Mouse (Mus musculus) heart, embryonic 14.5 days (tissue): ENCODE measurements at regions not wholly inside any gene's neighbourhood (a gene's known extent, or its start where the extent isn't known, plus 50 kb on each side); places are given as distances from the start of the nearest gene placed in this dataset.

Source experiments
- ATAC-seq: fragments of 200-750 bp; cut with Nextera tagmentation; 2 replicates; pipeline ENCODE4 v1.8.0; 2017; ENCODE audit warnings: low read depth, moderate TSS enrichment; ENCODE audit not compliant: insufficient number of reproducible peaks, insufficient read depth, low FRiP score
- H3K27ac ChIP-seq, 2 experiments: fragments of 200-500 bp in 1 of 2; fragments of 300-500 bp in 1 of 2; sonication (generic) in 1 of 2; replicated peaks in 1 of 2; 2 replicates each; pipeline ENCODE4 v1.5.1; 2012 to 2014; ENCODE audit warnings: low read depth in 2 of 2, low read length in 2 of 2, control low read depth in 1 of 2, mild to moderate bottlenecking in 1 of 2, mixed read lengths in 1 of 2; ENCODE audit not compliant: control insufficient read depth in 1 of 2, insufficient read depth in 1 of 2
- H3K27me3 ChIP-seq: fragments of 300-500 bp; sonication (generic); 2 replicates; pipeline ENCODE4 v1.6.1; 2014; ENCODE audit warnings: mild to moderate bottlenecking, low read length, control low read depth; ENCODE audit not compliant: control insufficient read depth, insufficient read depth
- H3K36me3 ChIP-seq: fragments of 300-500 bp; sonication (generic); 2 replicates; pipeline ENCODE4 v1.6.1; 2014; ENCODE audit warnings: mild to moderate bottlenecking, control low read depth, low read length, mixed read lengths; ENCODE audit not compliant: control insufficient read depth, insufficient read depth
- H3K4me1 ChIP-seq, 2 experiments: fragments of 200-500 bp in 1 of 2; fragments of 300-500 bp in 1 of 2; sonication (generic) in 1 of 2; 2 replicates each; pipeline ENCODE4 v1.6.1; 2012 to 2014; ENCODE audit warnings: low read length in 2 of 2, control low read depth in 1 of 2, mixed read lengths in 1 of 2; ENCODE audit not compliant: control insufficient read depth in 2 of 2, insufficient read depth in 2 of 2
- H3K4me2 ChIP-seq: fragments of 300-500 bp; sonication (generic); 2 replicates; pipeline ENCODE4 v1.6.1; 2014; ENCODE audit warnings: mild to moderate bottlenecking, low read length
- H3K4me3 ChIP-seq, 2 experiments: fragments of 200-500 bp in 1 of 2; fragments of 300-500 bp in 1 of 2; sonication (generic) in 1 of 2; 2 replicates each; pipeline ENCODE4 v1.5.1; 2012 to 2014; ENCODE audit warnings: low read length in 2 of 2, mild to moderate bottlenecking in 2 of 2, control low read depth in 1 of 2, low read depth in 1 of 2, moderate library complexity in 1 of 2; ENCODE audit not compliant: control insufficient read depth in 1 of 2, insufficient read depth in 1 of 2
- H3K9ac ChIP-seq: fragments of 300-500 bp; sonication (generic); 2 replicates; pipeline ENCODE4 v1.6.1; 2014; ENCODE audit warnings: mild to moderate bottlenecking, low read length
- H3K9me3 ChIP-seq: fragments of 300-500 bp; sonication (generic); 2 replicates; pipeline ENCODE4 v1.6.1; 2016; ENCODE audit warnings: low read length, control low read depth; ENCODE audit not compliant: control insufficient read depth
- WGBS: fragments of 180-500 bp; shearing (Covaris S2); extraction: QIAGEN DNeasy Blood & Tissue Kit; methylation state at CpG from one replicate; pipeline ENCODE4 v1.1.7; 2014; 5-methylcytosine and 5-hydroxymethylcytosine counted together

- H3K4me1 ChIP-seq, result peaks cover 4 to 5% of the 10 kb centered on the region in 2 experiments; a peak in 3 of 4 replicates
- H3K27me3 ChIP-seq, result no peaks in the 10 kb centered on the region
- WGBS, result 27% methylated on average over 6 of the region's 6 CpGs
- H3K4me2 ChIP-seq, result no peak overlapping the region
- no peak for ATAC-seq
- no peaks in the 10 kb centered on the region for H3K36me3 ChIP-seq
- H3K27ac ChIP-seq, result no peak overlapping the region
- no peak overlapping the region for H3K4me3 ChIP-seq
- no peaks in the 10 kb centered on the region for H3K9me3 ChIP-seq
- H3K9ac ChIP-seq, result no peak overlapping the region
Measured at GRCm38 (mm10) chr13:90798791-90799542, 106.2 kb downstream of the Atp6ap1l start.

GRCm38 (mm10) chr13:90798381-90798780, 106.8 kb downstream of the Atp6ap1l start:
- Histone ChIP-seq H3K36me3 (no peaks in the 10 kb centered on the region), H3K4me3 (no peak overlapping the region), H3K4me1 (peaks cover 4 to 5% of the 10 kb centered on the region in 2 experiments; a peak in 3 of 4 replicates), H3K27ac (no peak overlapping the region), H3K9me3 (no peaks in the 10 kb centered on the region), H3K4me2 (no peak overlapping the region), H3K9ac (no peak overlapping the region), H3K27me3 (no peaks in the 10 kb centered on the region)
- ATAC-seq, result no peak
- WGBS, result 50% methylated on average over 2 of the region's 2 CpGs

GRCm38 (mm10) chr13:90797209-90797608, 107.9 kb downstream of the Atp6ap1l start:
- Histone ChIP-seq H3K27me3 (no peaks in the 10 kb centered on the region), H3K9ac (no peak overlapping the region), H3K9me3 (no peaks in the 10 kb centered on the region), H3K4me3 (no peak overlapping the region), H3K4me2 (no peak overlapping the region), H3K36me3 (no peaks in the 10 kb centered on the region), H3K4me1 (peaks cover 4 to 5% of the 10 kb centered on the region in 2 experiments; a peak in 3 of 4 replicates), H3K27ac (no peak overlapping the region)
- WGBS, result 51% methylated on average over 3 of the region's 3 CpGs
- no peak for ATAC-seq

- H3K9ac ChIP-seq, result no peak overlapping the region
- WGBS, result 90% methylated on average over 4 of the region's 4 CpGs
Measured at GRCm38 (mm10) chr13:90796809-90797208, 108.3 kb downstream of the Atp6ap1l start.

GRCm38 (mm10) chr13:90782435-90782834, 122.7 kb downstream of the Atp6ap1l start:
- Histone ChIP-seq H3K36me3 (no peaks in the 10 kb centered on the region), H3K4me2 (no peak overlapping the region), H3K27me3 (no peaks in the 10 kb centered on the region), H3K9me3 (no peaks in the 10 kb centered on the region), H3K4me3 (no peak overlapping the region), H3K27ac (peak overlapping the region; percentile 14 to 31; a peak in 2 of 4 replicates), H3K9ac (no peak overlapping the region), H3K4me1 (no peaks in the 10 kb centered on the region; a peak in 1 of 4 replicates)
- ATAC-seq, result no peak
- 75% methylated on average over 1 of the region's 1 CpGs for WGBS

More at GRCm38 (mm10) chr13:90796809-90797208, 108.3 kb downstream of the Atp6ap1l start:
- H3K4me3 ChIP-seq, result no peak overlapping the region
- no peaks in the 10 kb centered on the region for H3K36me3 ChIP-seq
- no peak overlapping the region for H3K4me2 ChIP-seq
- H3K27me3 ChIP-seq, result no peaks in the 10 kb centered on the region
- no peaks in the 10 kb centered on the region for H3K9me3 ChIP-seq
- peaks cover 4 to 5% of the 10 kb centered on the region in 2 experiments; a peak in 3 of 4 replicates for H3K4me1 ChIP-seq
- ATAC-seq, result no peak
- H3K27ac ChIP-seq, result no peak overlapping the region

- no peak for ATAC-seq
- Histone ChIP-seq H3K27ac (peak overlapping the region in 1 of 2 experiments; percentile 31; a peak in 1 of 4 replicates), H3K36me3 (no peaks in the 10 kb centered on the region), H3K9ac (no peak overlapping the region), H3K27me3 (no peaks in the 10 kb centered on the region), H3K4me2 (no peak overlapping the region), H3K4me1 (no peaks in the 10 kb centered on the region; a peak in 1 of 4 replicates), H3K4me3 (no peak overlapping the region), H3K9me3 (no peaks in the 10 kb centered on the region)
- WGBS, result 47% methylated on average over 2 of the region's 2 CpGs
Measured at GRCm38 (mm10) chr13:90781974-90782373, 123.2 kb downstream of the Atp6ap1l start.

GRCm38 (mm10) chr13:90777952-90778298, 127.2 kb downstream of the Atp6ap1l start:
- H3K27me3 ChIP-seq, result no peaks in the 10 kb centered on the region
- no peak overlapping the region for H3K27ac ChIP-seq
- H3K9ac ChIP-seq, result no peak overlapping the region
- H3K36me3 ChIP-seq, result no peaks in the 10 kb centered on the region
- no peak overlapping the region for H3K4me3 ChIP-seq
- 78% methylated on average over 4 of the region's 4 CpGs for WGBS
- ATAC-seq, result no peak
- H3K9me3 ChIP-seq, result no peaks in the 10 kb centered on the region
- H3K4me2 ChIP-seq, result no peak overlapping the region
- H3K4me1 ChIP-seq, result no peaks in the 10 kb centered on the region; a peak in 1 of 4 replicates
